Mouse (Mus musculus) megakaryocyte, embryonic 14.5 days (primary cell): ENCODE measurements around the gene Map3k20.

Source experiments
- FLI1 ChIP-seq: IDR thresholded peaks from 2 replicates; pipeline ENCODE4 v1.6.1; 2012; ENCODE audit warnings: low read length, inconsistent platforms, mixed read lengths
- GATA1 ChIP-seq: IDR thresholded peaks from 3 replicates; pipeline ENCODE4 v1.6.1; 2012; ENCODE audit warnings: mixed read lengths, low read length, inconsistent platforms, borderline replicate concordance

- TF ChIP-seq GATA1 (no peak), FLI1 (no peak)
Observed at GRCm38 (mm10) chr2:72476486-72477211, 191.2 kb downstream of the Map3k20 start.
